Mouse (Mus musculus) forebrain, embryonic 16.5 days (tissue): ENCODE data around the gene 4930544D05Rik. TPM values are rescaled to one million over a fixed set of nuclear protein-coding genes. Genes with fewer than 3 reads are reported as not detected.

Experiments
- ATAC-seq: fragments of 200-750 bp; cut with Nextera tagmentation; 2 replicates; pipeline ENCODE4 v1.8.0; 2017; ENCODE audit warnings: mild to moderate bottlenecking, moderate library complexity
- H3K27ac ChIP-seq: fragments of 300-500 bp; sonication (generic); 2 replicates; pipeline ENCODE4 v1.5.1; 2014; ENCODE audit warnings: low read length, control low read depth
- H3K27me3 ChIP-seq: fragments of 300-500 bp; sonication (generic); replicated peaks from 2 replicates; pipeline ENCODE4 v1.6.1; 2014; ENCODE audit warnings: low read length; ENCODE audit not compliant: control insufficient read depth, insufficient read depth
- H3K36me3 ChIP-seq: fragments of 300-500 bp; sonication (generic); 2 replicates; pipeline ENCODE4 v1.6.1; 2014; ENCODE audit not compliant: control insufficient read depth, insufficient read depth
- H3K4me1 ChIP-seq: fragments of 300-500 bp; sonication (generic); replicated peaks from 2 replicates; pipeline ENCODE4 v1.6.1; 2014; ENCODE audit warnings: low read length; ENCODE audit not compliant: control insufficient read depth, insufficient read depth
- H3K4me2 ChIP-seq: fragments of 300-500 bp; sonication (generic); 2 replicates; pipeline ENCODE4 v1.6.1; 2014; ENCODE audit warnings: mild to moderate bottlenecking, low read length, control low read depth
- H3K4me3 ChIP-seq: fragments of 300-500 bp; sonication (generic); replicated peaks from 2 replicates; pipeline ENCODE4 v1.5.1; 2014; ENCODE audit warnings: mild to moderate bottlenecking, low read length, control low read depth
- H3K9ac ChIP-seq: fragments of 300-500 bp; sonication (generic); replicated peaks from 2 replicates; pipeline ENCODE4 v1.6.1; 2014; ENCODE audit warnings: low read depth, low read length, control low read depth
- H3K9me3 ChIP-seq: fragments of 300-500 bp; sonication (generic); 2 replicates; pipeline ENCODE4 v1.6.1; 2016; ENCODE audit warnings: low read length; ENCODE audit not compliant: control insufficient read depth
- WGBS: fragments of 180-500 bp; shearing (Covaris S2); extraction: QIAGEN DNeasy Blood & Tissue Kit; methylation state at CpG from one replicate; pipeline ENCODE4 v1.1.7; 2014; 5-methylcytosine and 5-hydroxymethylcytosine counted together
- polyA plus RNA-seq: library from polyadenylated mRNA; unstranded; fragments of >200 nt; fragmentation: Nextera tagmentation; extraction: Ambion mirVana; gene quantifications from 2 replicates; pipeline ENCODE4 v1.2.1, GENCODE M21; 2015

Gene 4930544D05Rik
- polyA plus RNA-seq, 1 experiment from 2014 or later = not detected

GRCm38 (mm10) chr11:70656456-70656927 lies 40.8 kb downstream of the 4930544D05Rik start:
- Histone ChIP-seq H3K27me3 (no peaks in the 10 kb centered on the region), H3K4me2 (peak overlapping the region; percentile 98), H3K9ac (0 out of 2 replicates have a peak overlapping the region, but pooled peaks have one; percentile 2), H3K4me1 (peaks cover 32% of the 10 kb centered on the region), H3K36me3 (peaks cover 4% of the 10 kb centered on the region; the same call in 1 of the 2 replicates), H3K27ac (no peak overlapping the region), H3K9me3 (no peaks in the 10 kb centered on the region), H3K4me3 (no peak overlapping the region; the same call in 1 of the 2 replicates)
- 8% methylated on average over 16 of the region's 16 CpGs for WGBS
- ATAC-seq = no peak

GRCm38 (mm10) chr11:70656964-70657363 lies 41.3 kb downstream of the 4930544D05Rik start, which contains the start of gene Eno3:
Eno3 (plus strand) TSS chr11:70657202.
- Histone ChIP-seq H3K36me3 (peaks cover 5% of the 10 kb centered on the region; the same call in 1 of the 2 replicates), H3K9ac (peak within 1 kb of the TSS; percentile 58), H3K9me3 (no peaks in the 10 kb centered on the region), H3K4me2 (peak within 1 kb of the TSS; percentile 98), H3K4me1 (peaks cover 29% of the 10 kb centered on the region), H3K27ac (no peak within 1 kb of the TSS; the same call in 1 of the 2 replicates), H3K27me3 (no peaks in the 10 kb centered on the region), H3K4me3 (peak within 1 kb of the TSS; percentile 100)
- ATAC-seq = no peak
- 9% methylated on average over 3 of the region's 3 CpGs for WGBS

DNA sequence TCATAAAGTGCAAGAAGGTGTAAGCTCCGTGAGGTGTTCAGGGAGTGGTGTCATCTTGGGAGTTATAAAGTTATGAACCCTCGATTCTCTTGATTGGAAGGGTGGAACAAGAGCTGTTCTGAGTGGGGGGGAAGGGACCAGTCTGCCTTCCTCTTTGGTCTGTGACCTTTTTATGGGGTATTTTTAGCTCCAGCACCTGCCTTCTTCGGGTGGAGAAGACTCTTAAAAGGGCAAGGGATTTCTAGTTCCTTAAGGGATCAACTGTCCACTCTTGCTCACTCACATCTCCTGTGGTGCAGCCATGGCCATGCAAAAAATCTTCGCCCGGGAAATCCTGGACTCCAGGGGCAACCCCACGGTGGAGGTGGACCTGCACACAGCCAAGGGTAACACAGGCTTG lies 41.9 kb downstream of the 4930544D05Rik start:
- H3K4me3 ChIP-seq = no peak overlapping the region
- WGBS = 59% methylated on average over 6 of the region's 6 CpGs
- no peak overlapping the region for H3K4me2 ChIP-seq
- H3K36me3 ChIP-seq = peaks cover 6% of the 10 kb centered on the region; the same call in 1 of the 2 replicates
- H3K27ac ChIP-seq = no peak overlapping the region
- ATAC-seq = no peak
- H3K9me3 ChIP-seq = no peaks in the 10 kb centered on the region
- no peak overlapping the region for H3K9ac ChIP-seq
- peaks cover 23% of the 10 kb centered on the region for H3K4me1 ChIP-seq
- H3K27me3 ChIP-seq = no peaks in the 10 kb centered on the region

GRCm38 (mm10) chr11:70657991-70658390 lies 42.3 kb downstream of the 4930544D05Rik start:
- peaks cover 19% of the 10 kb centered on the region for H3K4me1 ChIP-seq
- no peak overlapping the region for H3K9ac ChIP-seq
- no peak for ATAC-seq
- H3K4me3 ChIP-seq = no peak overlapping the region
- H3K36me3 ChIP-seq = peaks cover 9% of the 10 kb centered on the region; the same call in 1 of the 2 replicates
- no peaks in the 10 kb centered on the region for H3K9me3 ChIP-seq
- H3K4me2 ChIP-seq = no peak overlapping the region
- WGBS = 69% methylated on average over 9 of the region's 9 CpGs
- H3K27ac ChIP-seq = no peak overlapping the region
- H3K27me3 ChIP-seq = no peaks in the 10 kb centered on the region

DNA sequence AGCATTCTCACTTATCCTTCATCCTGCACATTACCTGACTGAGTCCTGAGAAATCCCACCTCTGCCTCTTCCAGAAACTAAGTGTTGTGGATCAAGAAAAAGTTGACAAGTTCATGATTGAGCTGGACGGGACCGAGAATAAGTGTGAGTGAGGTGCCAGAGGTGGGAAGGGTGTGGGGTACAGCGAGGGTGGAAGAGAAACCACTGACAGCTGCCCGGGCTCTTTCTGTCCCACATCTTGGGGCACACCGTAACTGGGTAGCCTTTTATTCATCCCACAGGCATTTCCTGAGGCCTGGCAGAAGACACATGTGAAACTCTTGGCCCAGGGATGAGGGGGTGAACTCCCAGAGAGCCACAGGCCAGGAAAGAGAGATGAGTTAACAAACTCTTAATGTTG lies 42.9 kb downstream of the 4930544D05Rik start:
- Histone ChIP-seq H3K27me3 (no peaks in the 10 kb centered on the region), H3K9me3 (no peaks in the 10 kb centered on the region), H3K9ac (no peak overlapping the region), H3K4me1 (peaks cover 14% of the 10 kb centered on the region), H3K36me3 (peaks cover 12% of the 10 kb centered on the region; the same call in 1 of the 2 replicates), H3K4me3 (no peak overlapping the region), H3K4me2 (no peak overlapping the region), H3K27ac (no peak overlapping the region)
- no peak for ATAC-seq
- 93% methylated on average over 5 of the region's 5 CpGs for WGBS

DNA sequence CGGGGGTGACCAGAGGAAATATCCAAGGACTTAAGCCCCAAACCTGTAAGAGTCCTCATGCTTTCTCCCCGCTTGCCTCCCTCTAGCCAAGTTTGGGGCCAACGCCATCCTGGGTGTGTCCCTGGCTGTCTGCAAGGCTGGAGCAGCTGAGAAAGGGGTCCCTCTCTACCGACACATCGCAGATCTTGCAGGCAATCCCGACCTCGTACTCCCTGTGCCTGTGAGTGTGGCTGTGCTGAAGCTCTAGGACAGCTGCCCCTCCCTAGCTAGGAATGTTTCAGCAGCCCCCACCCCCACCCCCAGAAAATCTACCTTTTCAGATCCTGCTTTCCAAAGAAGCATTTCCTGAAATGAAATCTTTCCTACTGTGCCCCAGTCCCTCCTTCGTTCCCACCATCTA lies 43.3 kb downstream of the 4930544D05Rik start:
- Histone ChIP-seq H3K4me3 (no peak overlapping the region), H3K36me3 (peaks cover 14% of the 10 kb centered on the region), H3K9ac (no peak overlapping the region), H3K27ac (no peak overlapping the region), H3K4me2 (no peak overlapping the region), H3K4me1 (peaks cover 14% of the 10 kb centered on the region), H3K27me3 (no peaks in the 10 kb centered on the region), H3K9me3 (no peaks in the 10 kb centered on the region)
- ATAC-seq = no peak
- 83% methylated on average over 8 of the region's 8 CpGs for WGBS

DNA sequence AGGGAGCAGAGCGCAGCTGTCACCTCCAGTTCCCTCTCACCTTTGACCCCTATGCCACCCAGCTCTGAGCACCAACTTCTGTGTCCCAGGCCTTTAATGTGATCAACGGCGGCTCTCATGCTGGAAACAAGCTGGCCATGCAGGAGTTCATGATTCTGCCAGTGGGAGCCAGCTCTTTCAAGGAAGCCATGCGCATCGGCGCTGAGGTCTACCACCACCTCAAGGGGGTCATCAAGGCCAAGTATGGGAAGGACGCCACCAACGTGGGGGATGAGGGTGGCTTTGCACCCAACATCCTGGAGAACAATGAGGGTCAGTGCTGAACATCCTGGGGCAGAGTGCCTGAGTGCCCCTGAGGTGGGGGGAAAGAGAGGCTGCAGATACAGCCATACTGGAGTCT lies 44.9 kb downstream of the 4930544D05Rik start:
- no peak overlapping the region for H3K4me2 ChIP-seq
- peaks cover 9% of the 10 kb centered on the region for H3K4me1 ChIP-seq
- no peak overlapping the region for H3K9ac ChIP-seq
- H3K27me3 ChIP-seq = no peaks in the 10 kb centered on the region
- peaks cover 26% of the 10 kb centered on the region for H3K36me3 ChIP-seq
- H3K27ac ChIP-seq = no peak overlapping the region
- H3K9me3 ChIP-seq = no peaks in the 10 kb centered on the region
- no peak overlapping the region for H3K4me3 ChIP-seq
- WGBS = 94% methylated on average over 8 of the region's 8 CpGs
- ATAC-seq = no peak

- H3K4me1 ChIP-seq = peaks cover 8% of the 10 kb centered on the region
- 96% methylated on average over 8 of the region's 8 CpGs for WGBS
- H3K9ac ChIP-seq = no peak overlapping the region
- no peaks in the 10 kb centered on the region for H3K9me3 ChIP-seq
- no peak overlapping the region for H3K4me3 ChIP-seq
- H3K27me3 ChIP-seq = no peaks in the 10 kb centered on the region
- ATAC-seq = no peak
- H3K27ac ChIP-seq = no peak overlapping the region
- H3K4me2 ChIP-seq = no peak overlapping the region
- H3K36me3 ChIP-seq = peaks cover 26% of the 10 kb centered on the region
These were observed 47.5 kb downstream of the 4930544D05Rik start for GRCm38 (mm10) chr11:70663101-70663500.

GRCm38 (mm10) chr11:70663957-70664356 lies 48.3 kb downstream of the 4930544D05Rik start:
- Histone ChIP-seq H3K9ac (no peak overlapping the region), H3K27ac (no peak overlapping the region), H3K27me3 (no peaks in the 10 kb centered on the region), H3K4me3 (no peak overlapping the region), H3K4me1 (peaks cover 11% of the 10 kb centered on the region), H3K9me3 (no peaks in the 10 kb centered on the region), H3K4me2 (no peak overlapping the region), H3K36me3 (peaks cover 26% of the 10 kb centered on the region)
- ATAC-seq = no peak
- WGBS = 88% methylated on average over 6 of the region's 6 CpGs

DNA sequence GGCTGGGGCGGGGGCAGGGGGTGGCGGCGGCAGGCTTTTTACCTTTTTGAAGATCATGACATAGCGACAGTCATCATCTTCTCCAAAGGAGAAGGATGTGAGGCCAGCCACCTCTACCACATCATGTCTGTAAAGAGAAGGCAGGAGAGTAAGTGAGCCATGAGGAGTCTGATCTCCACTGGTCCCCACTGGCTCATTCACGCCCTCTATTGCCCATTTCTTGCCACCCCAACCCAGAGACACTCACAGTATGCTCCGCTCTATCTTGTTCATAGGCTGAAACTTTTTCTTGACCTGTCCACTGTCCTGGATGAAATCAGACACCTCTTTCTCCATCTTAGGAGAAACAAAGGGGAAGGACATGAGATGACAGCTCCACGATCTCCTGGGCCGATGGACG lies 49.1 kb downstream of the 4930544D05Rik start:
- Histone ChIP-seq H3K4me3 (no peak overlapping the region), H3K4me2 (no peak overlapping the region), H3K4me1 (peaks cover 11% of the 10 kb centered on the region), H3K27ac (no peak overlapping the region), H3K9me3 (no peaks in the 10 kb centered on the region), H3K27me3 (no peaks in the 10 kb centered on the region), H3K36me3 (peaks cover 26% of the 10 kb centered on the region), H3K9ac (no peak overlapping the region)
- 95% methylated on average over 9 of the region's 9 CpGs for WGBS
- ATAC-seq = no peak
